Mouse (Mus musculus) embryonic fibroblast, embryonic 13.5 days (primary cell): ENCODE measurements around the gene Cldn15.

ENCODE experiments used
- CTCF ChIP-seq: IDR thresholded peaks from 2 replicates; pipeline ENCODE4 v1.5.1; 2011; ENCODE audit warnings: mild to moderate bottlenecking, control low read depth, low read length, moderate library complexity, borderline replicate concordance; ENCODE audit not compliant: insufficient read depth
- POLR2A ChIP-seq: IDR thresholded peaks from 2 replicates; pipeline ENCODE4 v1.6.1; 2011; ENCODE audit warnings: low read depth, mild to moderate bottlenecking, control low read depth, low read length, moderate library complexity

GRCm38 (mm10) chr5:136950521-136950920 lies 15.9 kb upstream of the Cldn15 start:
- no peak for TF ChIP-seq CTCF
- no peak for TF ChIP-seq POLR2A
